Mouse (Mus musculus) gonadal fat pad, adult 2 months (tissue): ENCODE data around the gene 2810004N23Rik. TPM values are rescaled to one million over a fixed set of nuclear protein-coding genes. Genes with fewer than 3 reads are reported as not detected.

Experiments used
- polyA plus RNA-seq: library from polyadenylated mRNA; depleted of rRNA; stranded (reverse); fragments of >200 nt; gene quantifications from 2 replicates; pipeline ENCODE4 v1.2.3, GENCODE M21; 2012; rRNA removed

The 2810004N23Rik gene
- polyA plus RNA-seq, 1 experiment, result 10.1 TPM

Other genes starting within 250 kb of the 2810004N23Rik start
- 25.8 and 32.1 TPM in 2 replicates for gene 2310022B05Rik, start 199.8 kb downstream of the 2810004N23Rik start, polyA plus RNA-seq
- 24.7 and 25.1 TPM in 2 replicates for gene Ttc13, start 141.1 kb downstream of the 2810004N23Rik start, polyA plus RNA-seq
- gene Arv1, start 141.0 kb downstream of the 2810004N23Rik start, polyA plus RNA-seq, result 13.3 and 18.3 TPM in 2 replicates
- 5.9 and 7.8 TPM in 2 replicates for gene Fam89a, start 111.3 kb downstream of the 2810004N23Rik start, polyA plus RNA-seq
- gene Trim67, start 70.0 kb downstream of the 2810004N23Rik start, polyA plus RNA-seq, result 4.3 and 5.4 TPM in 2 replicates
- gene Gnpat, start 87 bp downstream of the 2810004N23Rik start, polyA plus RNA-seq, result 106 and 129 TPM in 2 replicates
- 8.7 and 12.4 TPM in 2 replicates for gene Exoc8, start 34.6 kb upstream of the 2810004N23Rik start, polyA plus RNA-seq
- gene Sprtn, start 34.8 kb upstream of the 2810004N23Rik start, polyA plus RNA-seq, result 14.8 and 16.2 TPM in 2 replicates
- 29.5 TPM in 2 replicates for gene Egln1, start 86.2 kb upstream of the 2810004N23Rik start, polyA plus RNA-seq
- 49.7 TPM in 2 replicates for gene Tsnax, start 149.9 kb upstream of the 2810004N23Rik start, polyA plus RNA-seq
- gene Disc1, start 191.1 kb upstream of the 2810004N23Rik start, polyA plus RNA-seq, result 0.99 and 1.1 TPM in 2 replicates